Mouse (Mus musculus) cerebellum, adult 9-10 months (tissue): Measurements from ENCODE around the gene Foxb2.
"Not testable (repeated sequence)": the region's sequence is repeated elsewhere in the genome, so short reads cannot be mapped to it uniquely, and the experiment has no call there.

ENCODE experiments used
- DNase-seq: peaks from one replicate; pipeline ENCODE4 v3.0.0; 2022

The Foxb2 gene

GRCm38 (mm10) chr19:16873221-16873861 is at the start of gene Foxb2:
Gene Foxb2, minus strand, starts transcription at chr19:16873805.
- DNase-seq, result no peak

GRCm38 (mm10) chr19:16911507-16911906 is 37.9 kb upstream of the Foxb2 start:
- DNase-seq, result no peak

- DNase-seq, result no peak
Measured at GRCm38 (mm10) chr19:16903106-16903505, 29.5 kb upstream of the Foxb2 start.

GRCm38 (mm10) chr19:16899716-16900115 is 26.1 kb upstream of the Foxb2 start:
- DNase-seq, result no peak

GRCm38 (mm10) chr19:16898576-16898975 is 25.0 kb upstream of the Foxb2 start:
- DNase-seq, result no peak

GRCm38 (mm10) chr19:16876458-16876770 is 2.8 kb upstream of the Foxb2 start:
- no peak for DNase-seq

- DNase-seq, result no peak
Measured at GRCm38 (mm10) chr19:16875631-16876457, 2.2 kb upstream of the Foxb2 start.

- DNase-seq, result no peak
Measured at GRCm38 (mm10) chr19:16874991-16875540, 1.5 kb upstream of the Foxb2 start.

GRCm38 (mm10) chr19:16873942-16874861 is 597 bp upstream of the Foxb2 start:
- no peak for DNase-seq

- DNase-seq, result no peak
Measured at GRCm38 (mm10) chr19:16872331-16873180, 1.0 kb downstream of the Foxb2 start.

- no peak for DNase-seq
Measured at GRCm38 (mm10) chr19:16871192-16871760, 2.3 kb downstream of the Foxb2 start.

- no peak for DNase-seq
Measured at GRCm38 (mm10) chr19:16870501-16871191, 3.0 kb downstream of the Foxb2 start.

- DNase-seq, result no peak
Measured at GRCm38 (mm10) chr19:16868534-16868933, 5.1 kb downstream of the Foxb2 start.

GRCm38 (mm10) chr19:16858646-16859045 is 15.0 kb downstream of the Foxb2 start:
- no peak for DNase-seq

- no peak for DNase-seq
Measured at GRCm38 (mm10) chr19:16856752-16857151, 16.9 kb downstream of the Foxb2 start.

- not testable (repeated sequence) for DNase-seq
Measured at GRCm38 (mm10) chr19:16844091-16844490, 29.5 kb downstream of the Foxb2 start.

GRCm38 (mm10) chr19:16841516-16842249 is 31.9 kb downstream of the Foxb2 start:
- DNase-seq, result no peak

- DNase-seq, result no peak
Measured at GRCm38 (mm10) chr19:16841001-16841400, 32.6 kb downstream of the Foxb2 start.

- no peak for DNase-seq
Measured at GRCm38 (mm10) chr19:16827657-16828056, 45.9 kb downstream of the Foxb2 start.

- DNase-seq, result no peak
Measured at GRCm38 (mm10) chr19:16825228-16825627, 48.4 kb downstream of the Foxb2 start.
